Mouse (Mus musculus) MEL (cell line): ENCODE measurements at regions not wholly inside any gene's neighbourhood (a gene's known extent, or its start where the extent isn't known, plus 50 kb on each side); places are given as distances from the start of the nearest gene placed in this dataset.

ENCODE experiments used
- DNase-seq: peaks from one replicate; pipeline ENCODE4 v3.0.0; 2011; ENCODE audit warnings: low read depth, low spot score
- H3K27ac ChIP-seq: 2 replicates; pipeline ENCODE4 v1.5.1; 2012; ENCODE audit warnings: low read depth, mild to moderate bottlenecking, control low read depth, low read length, moderate library complexity; ENCODE audit not compliant: control insufficient read depth
- H3K27me3 ChIP-seq, 2 experiments: fragments of 150-350 bp in 1 of 2; sonication (generic) in 1 of 2; 2 replicates each; pipeline ENCODE4 v1.6.1; 2012; ENCODE audit warnings: low read length in 2 of 2, mild to moderate bottlenecking in 2 of 2, improper control_type of control experiment in 1 of 2, moderate library complexity in 1 of 2; ENCODE audit not compliant: insufficient read depth in 2 of 2, control insufficient read depth in 1 of 2
- H3K36me3 ChIP-seq, 2 experiments: 2 replicates each; pipeline ENCODE4 v1.6.1; 2012 to 2014; ENCODE audit warnings: low read length in 2 of 2, improper control_type of control experiment in 1 of 2, inconsistent platforms in 1 of 2, mild to moderate bottlenecking in 1 of 2; ENCODE audit not compliant: insufficient read depth in 2 of 2, control insufficient read depth in 1 of 2
- H3K4me1 ChIP-seq, 2 experiments: fragments of 150-350 bp in 1 of 2; sonication (generic) in 1 of 2; 2 replicates each; pipeline ENCODE4 v1.6.1; 2012; ENCODE audit warnings: low read length in 2 of 2, improper control_type of control experiment in 1 of 2, mild to moderate bottlenecking in 1 of 2; ENCODE audit not compliant: insufficient read depth in 2 of 2, control insufficient read depth in 1 of 2
- H3K4me3 ChIP-seq, 2 experiments: fragments of 150-350 bp in 1 of 2; sonication (generic) in 1 of 2; 2 replicates each; pipeline ENCODE4 v1.5.1; 2012; ENCODE audit warnings: low read depth in 2 of 2, low read length in 2 of 2, mild to moderate bottlenecking in 2 of 2, moderate library complexity in 2 of 2, control low read depth in 1 of 2, improper control_type of control experiment in 1 of 2; ENCODE audit not compliant: control insufficient read depth in 1 of 2, insufficient read depth in 1 of 2
- H3K79me2 ChIP-seq: 2 replicates; pipeline ENCODE4 v1.6.1; 2012; ENCODE audit warnings: mild to moderate bottlenecking, low read length, moderate library complexity; ENCODE audit not compliant: control insufficient read depth, poor library complexity, insufficient read depth
- H3K9ac ChIP-seq: 2 replicates; pipeline ENCODE4 v1.6.1; 2012; ENCODE audit warnings: low read depth, mild to moderate bottlenecking, control low read depth, low read length, moderate library complexity; ENCODE audit not compliant: control insufficient read depth, poor library complexity, severe bottlenecking
- H3K9me3 ChIP-seq: fragments of 150-350 bp; sonication (generic); replicated peaks from 2 replicates; pipeline ENCODE4 v1.6.1; 2012; ENCODE audit warnings: mild to moderate bottlenecking, low read length, improper control_type of control experiment, moderate library complexity; ENCODE audit not compliant: insufficient read depth
- CTCF ChIP-seq, 3 experiments: IDR thresholded peaks in 2 of 3; conservative IDR thresholded peaks in 1 of 3; 2 replicates each; pipeline ENCODE4 v1.5.1; 2011 to 2012; ENCODE audit warnings: low read length in 3 of 3, low read depth in 2 of 3, mild to moderate bottlenecking in 2 of 3, improper control_type of control experiment in 1 of 3, inconsistent platforms in 1 of 3, mixed read lengths in 1 of 3, moderate library complexity in 1 of 3; ENCODE audit not compliant: control insufficient read depth in 1 of 3, insufficient read depth in 1 of 3, poor library complexity in 1 of 3, severe bottlenecking in 1 of 3
- ELF1 ChIP-seq: IDR thresholded peaks from 2 replicates; pipeline ENCODE4 v1.6.1; 2014; ENCODE audit warnings: low read depth, mild to moderate bottlenecking, inconsistent platforms, low read length, improper control_type of control experiment, moderate library complexity
- EP300 ChIP-seq, 2 experiments: IDR thresholded peaks; 2 replicates each; pipeline ENCODE4 v1.6.1; 2011; ENCODE audit warnings: improper control_type of control experiment in 2 of 2, low read length in 2 of 2, low read depth in 1 of 2, mild to moderate bottlenecking in 1 of 2
- GATA1 ChIP-seq: IDR thresholded peaks from 2 replicates; pipeline ENCODE4 v1.6.1; 2011; ENCODE audit warnings: low read depth, low read length, improper control_type of control experiment
- HCFC1 ChIP-seq: IDR thresholded peaks from 2 replicates; pipeline ENCODE4 v1.6.1; 2012; ENCODE audit warnings: low read depth, mild to moderate bottlenecking, inconsistent platforms, low read length, improper control_type of control experiment, moderate library complexity
- JUND ChIP-seq: IDR thresholded peaks from 2 replicates; pipeline ENCODE4 v1.6.1; 2011; ENCODE audit warnings: low read depth, mild to moderate bottlenecking, improper control_type of control experiment, low read length
- KAT2A ChIP-seq: conservative IDR thresholded peaks from 2 replicates; pipeline ENCODE4 v1.6.1; 2012; ENCODE audit warnings: low read depth, low read length, improper control_type of control experiment, inconsistent platforms
- MAFK ChIP-seq: IDR thresholded peaks from 2 replicates; pipeline ENCODE4 v1.6.1; 2011; ENCODE audit warnings: low read depth, mild to moderate bottlenecking, low read length, improper control_type of control experiment, borderline replicate concordance
- MAX ChIP-seq: IDR thresholded peaks from 2 replicates; pipeline ENCODE4 v1.6.1; 2011; ENCODE audit warnings: low read length, improper control_type of control experiment
- MEF2A ChIP-seq: IDR thresholded peaks from 2 replicates; pipeline ENCODE4 v1.6.1; 2014; ENCODE audit warnings: low read depth, mild to moderate bottlenecking, inconsistent platforms, low read length, improper control_type of control experiment; ENCODE audit not compliant: poor library complexity, insufficient replicate concordance, severe bottlenecking; ENCODE audit errors: extremely low read depth
- MYB ChIP-seq: IDR thresholded peaks from 2 replicates; pipeline ENCODE4 v1.6.1; 2011; ENCODE audit warnings: mild to moderate bottlenecking, low read depth, low read length, improper control_type of control experiment
- MYC ChIP-seq: IDR thresholded peaks from 2 replicates; pipeline ENCODE4 v1.6.1; 2011; ENCODE audit warnings: low read depth, mild to moderate bottlenecking, low read length, improper control_type of control experiment, moderate library complexity
- NELFE ChIP-seq: IDR thresholded peaks from 2 replicates; pipeline ENCODE4 v1.6.1; 2011; ENCODE audit warnings: low read depth, low read length, improper control_type of control experiment
- POLR2AphosphoS2 ChIP-seq: IDR thresholded peaks from 2 replicates; pipeline ENCODE4 v1.6.1; 2011; ENCODE audit warnings: low read length, improper control_type of control experiment
- POLR2AphosphoS5 ChIP-seq: IDR thresholded peaks from 2 replicates; pipeline ENCODE4 v1.6.1; 2012; ENCODE audit warnings: low read depth, borderline replicate concordance, mild to moderate bottlenecking, inconsistent platforms, low read length, moderate library complexity, mixed read lengths
- RAD21 ChIP-seq: IDR thresholded peaks from 2 replicates; pipeline ENCODE4 v1.6.1; 2011; ENCODE audit warnings: mild to moderate bottlenecking, low read depth, low read length, improper control_type of control experiment
- RCOR1 ChIP-seq: IDR thresholded peaks from 2 replicates; pipeline ENCODE4 v1.6.1; 2012; ENCODE audit warnings: low read depth, mild to moderate bottlenecking, inconsistent platforms, low read length, improper control_type of control experiment
- SIN3A ChIP-seq: IDR thresholded peaks from 2 replicates; pipeline ENCODE4 v1.6.1; 2012; ENCODE audit warnings: low read length, improper control_type of control experiment, inconsistent platforms
- SMC3 ChIP-seq: IDR thresholded peaks from 2 replicates; pipeline ENCODE4 v1.6.1; 2011; ENCODE audit warnings: low read depth, low read length, improper control_type of control experiment
- TAL1 ChIP-seq: IDR thresholded peaks from 2 replicates; pipeline ENCODE4 v1.6.1; 2012; ENCODE audit warnings: mild to moderate bottlenecking, inconsistent platforms, low read length, moderate library complexity, mixed read lengths
- TBP ChIP-seq: IDR thresholded peaks from 2 replicates; pipeline ENCODE4 v1.8.0; 2011; ENCODE audit warnings: low read depth, low read length, improper control_type of control experiment
- TCF12 ChIP-seq: IDR thresholded peaks from 2 replicates; pipeline ENCODE4 v1.6.1; 2014; ENCODE audit warnings: low read depth, mild to moderate bottlenecking, inconsistent platforms, low read length, improper control_type of control experiment, moderate library complexity
- UBTF ChIP-seq: IDR thresholded peaks from 2 replicates; pipeline ENCODE4 v1.6.1; 2012; ENCODE audit warnings: low read depth, mild to moderate bottlenecking, inconsistent platforms, low read length, improper control_type of control experiment, moderate library complexity, borderline replicate concordance; ENCODE audit not compliant: insufficient read depth
- ZKSCAN1 ChIP-seq: IDR thresholded peaks from 2 replicates; pipeline ENCODE4 v1.6.1; 2012; ENCODE audit warnings: low read depth, mild to moderate bottlenecking, inconsistent platforms, low read length, improper control_type of control experiment, moderate library complexity
- ZNF384 ChIP-seq: IDR thresholded peaks from 2 replicates; pipeline ENCODE4 v1.6.1; 2012; ENCODE audit warnings: low read depth, mild to moderate bottlenecking, inconsistent platforms, low read length, improper control_type of control experiment

GRCm38 (mm10) chrX:163822298-163822697 is 61.2 kb upstream of the Rnf138rt1 start:
- Histone ChIP-seq H3K27me3 (no peaks in the 10 kb centered on the region; a peak in 1 of 4 replicates), H3K36me3 (no peaks in the 10 kb centered on the region), H3K27ac (no peak overlapping the region), H3K4me1 (no peaks in the 10 kb centered on the region), H3K9ac (no peak overlapping the region), H3K4me3 (no peak overlapping the region), H3K79me2 (no peaks in the 10 kb centered on the region), H3K9me3 (no peaks in the 10 kb centered on the region)
- DNase-seq = peak; percentile 14
- no peak for TF ChIP-seq POLR2AphosphoS2
- no peak for TF ChIP-seq ZKSCAN1
- no peak for TF ChIP-seq UBTF
- TF ChIP-seq MYB = no peak
- TF ChIP-seq JUND = no peak
- no peak for TF ChIP-seq SIN3A
- TF ChIP-seq ZNF384 = no peak
- no peak for TF ChIP-seq NELFE
- TF ChIP-seq RCOR1 = no peak
- no peak for TF ChIP-seq SMC3
- no peak for TF ChIP-seq MYC
- no peak for TF ChIP-seq CTCF (IDR thresholded peaks at IDR 0.05 in 2 of 3, conservative IDR thresholded peaks at IDR 0.05 in 1 of 3; ENCODE audit: control insufficient read depth in 1 of 3, insufficient read depth in 1 of 3, low read depth in 2 of 3, low read length in 3 of 3, poor library complexity in 1 of 3, severe bottlenecking in 1 of 3)
- TF ChIP-seq MEF2A = no peak
- TF ChIP-seq KAT2A = no peak
- no peak for TF ChIP-seq TCF12
- no peak for TF ChIP-seq HCFC1
- no peak for TF ChIP-seq TAL1
- TF ChIP-seq TBP = no peak
- TF ChIP-seq ELF1 = no peak

- Histone ChIP-seq H3K79me2 (no peaks in the 10 kb centered on the region), H3K27me3 (no peaks in the 10 kb centered on the region), H3K4me1 (no peaks in the 10 kb centered on the region), H3K27ac (no peak overlapping the region), H3K9me3 (no peaks in the 10 kb centered on the region), H3K4me3 (no peak overlapping the region), H3K9ac (no peak overlapping the region), H3K36me3 (no peaks in the 10 kb centered on the region)
- DNase-seq = peak; percentile 25
- TF ChIP-seq CTCF (IDR thresholded peaks at IDR 0.05 in 2 of 3, conservative IDR thresholded peaks at IDR 0.05 in 1 of 3; ENCODE audit: control insufficient read depth in 1 of 3, insufficient read depth in 1 of 3, low read depth in 2 of 3, low read length in 3 of 3, poor library complexity in 1 of 3, severe bottlenecking in 1 of 3) (peak in 1 of 3 experiments; percentile 39; a peak in 2 of 6 replicates), SMC3 (peak; percentile 41), HCFC1 (no peak), GATA1 (no peak), RCOR1 (no peak), MAFK (no peak), RAD21 (peak; percentile 42), POLR2AphosphoS5 (no peak), TBP (no peak), EP300 (IDR thresholded peaks at IDR 0.05; ENCODE audit: low read depth in 1 of 2, low read length in 2 of 2) (no peak), MAX (no peak)
Measured at GRCm38 (mm10) chrX:163827461-163827860, 66.3 kb upstream of the Rnf138rt1 start.
